Mouse (Mus musculus): ENCODE data around the gene Rpia. TPM values are rescaled to one million over a fixed set of nuclear protein-coding genes. Genes with fewer than 3 reads are reported as not detected.

Rpia gene
- polyA plus RNA-seq, 1 experiment, result 21.6 TPM

DNA sequence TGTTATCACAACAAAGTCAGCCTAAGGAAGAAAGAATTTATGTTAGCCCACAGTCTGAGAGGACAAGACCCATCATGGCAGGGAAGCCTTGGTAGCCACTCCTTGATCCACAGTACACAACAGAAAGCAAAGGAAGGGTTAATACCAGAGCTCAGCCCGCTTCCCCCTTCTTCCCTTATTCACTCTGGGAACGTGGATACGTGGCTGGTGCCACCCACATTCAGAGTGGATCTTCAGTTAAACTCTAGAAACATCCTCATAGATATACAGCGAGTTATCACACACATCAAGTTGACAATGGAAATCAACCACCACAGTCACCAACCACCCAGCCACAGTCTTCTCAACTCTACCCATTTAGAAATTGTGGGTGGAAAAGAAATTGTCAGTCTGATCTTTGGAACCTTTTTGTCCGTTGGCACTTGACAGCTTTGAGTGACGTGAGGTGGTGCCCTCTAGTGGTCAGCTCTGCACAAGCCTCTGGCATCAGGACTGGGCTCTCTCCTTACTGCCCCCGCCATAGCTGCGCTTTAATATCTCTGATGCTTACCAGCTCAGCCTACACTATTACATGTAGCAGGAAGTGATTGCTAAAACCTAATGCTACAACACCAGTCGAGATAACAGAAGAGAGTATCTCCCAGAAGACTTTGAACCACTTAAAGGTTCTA, 5.7 kb upstream of the Rpia start:
- TF ChIP-seq POLR2A (IDR thresholded peaks at IDR 0.05; ENCODE audit: borderline replicate concordance, extremely low read depth, insufficient read depth, insufficient read length, poor library complexity, severe bottlenecking), result no peak
- peak; percentile 82 for TF ChIP-seq CTCF (IDR thresholded peaks at IDR 0.05; ENCODE audit: borderline replicate concordance, extremely low read depth, insufficient read depth, insufficient read length)
- DNase-seq (ENCODE audit: low read depth), result peak; percentile 60

DNA sequence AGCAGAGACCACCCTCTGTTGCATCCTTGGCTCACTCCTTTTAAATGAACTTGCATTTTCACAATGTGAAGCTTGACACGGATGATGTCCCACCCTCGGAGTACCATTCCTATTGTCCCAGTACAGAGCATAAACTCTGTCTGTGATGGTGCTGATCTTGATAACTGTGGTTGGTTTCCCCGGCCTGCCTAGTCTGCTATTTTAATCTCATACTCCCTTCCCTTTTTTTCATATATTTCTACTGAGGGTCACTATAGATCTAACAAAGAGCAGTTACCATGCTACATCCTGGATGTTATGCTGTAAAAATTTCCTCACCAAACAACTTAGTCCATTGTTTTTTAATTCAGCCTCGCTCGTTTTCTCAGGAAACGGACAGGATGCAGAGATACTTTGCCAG, 4.9 kb upstream of the Rpia start:
- no peak for DNase-seq (ENCODE audit: low read depth)
- TF ChIP-seq POLR2A (IDR thresholded peaks at IDR 0.05; ENCODE audit: borderline replicate concordance, extremely low read depth, insufficient read depth, insufficient read length, poor library complexity, severe bottlenecking), result no peak
- no peak for TF ChIP-seq CTCF (IDR thresholded peaks at IDR 0.05; ENCODE audit: borderline replicate concordance, extremely low read depth, insufficient read depth, insufficient read length)

DNA sequence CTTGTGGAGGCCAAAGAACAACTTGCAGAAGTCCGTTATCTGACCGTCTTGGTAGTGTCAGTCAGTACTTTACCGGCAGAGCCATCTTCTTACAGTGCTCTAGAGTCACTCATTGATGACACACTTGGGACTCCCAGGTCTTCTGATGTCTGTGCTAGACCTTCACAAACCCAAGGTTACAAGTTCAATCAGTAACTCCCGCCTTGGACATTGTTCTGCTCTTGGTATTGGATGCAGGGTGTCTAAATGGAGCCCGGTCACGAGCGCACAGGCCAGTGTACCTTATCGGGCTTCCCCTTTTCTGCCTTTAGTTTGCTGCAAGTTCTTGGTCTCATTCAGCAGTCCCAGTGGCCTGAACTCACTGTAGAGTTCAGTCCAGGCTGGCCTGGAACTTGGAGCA, 612 bp upstream of the Rpia start:
- TF ChIP-seq CTCF (IDR thresholded peaks at IDR 0.05; ENCODE audit: borderline replicate concordance, extremely low read depth, insufficient read depth, insufficient read length) (no peak), POLR2A (IDR thresholded peaks at IDR 0.05; ENCODE audit: borderline replicate concordance, extremely low read depth, insufficient read depth, insufficient read length, poor library complexity, severe bottlenecking) (no peak)
- DNase-seq (ENCODE audit: low read depth), result peak; percentile 16

DNA sequence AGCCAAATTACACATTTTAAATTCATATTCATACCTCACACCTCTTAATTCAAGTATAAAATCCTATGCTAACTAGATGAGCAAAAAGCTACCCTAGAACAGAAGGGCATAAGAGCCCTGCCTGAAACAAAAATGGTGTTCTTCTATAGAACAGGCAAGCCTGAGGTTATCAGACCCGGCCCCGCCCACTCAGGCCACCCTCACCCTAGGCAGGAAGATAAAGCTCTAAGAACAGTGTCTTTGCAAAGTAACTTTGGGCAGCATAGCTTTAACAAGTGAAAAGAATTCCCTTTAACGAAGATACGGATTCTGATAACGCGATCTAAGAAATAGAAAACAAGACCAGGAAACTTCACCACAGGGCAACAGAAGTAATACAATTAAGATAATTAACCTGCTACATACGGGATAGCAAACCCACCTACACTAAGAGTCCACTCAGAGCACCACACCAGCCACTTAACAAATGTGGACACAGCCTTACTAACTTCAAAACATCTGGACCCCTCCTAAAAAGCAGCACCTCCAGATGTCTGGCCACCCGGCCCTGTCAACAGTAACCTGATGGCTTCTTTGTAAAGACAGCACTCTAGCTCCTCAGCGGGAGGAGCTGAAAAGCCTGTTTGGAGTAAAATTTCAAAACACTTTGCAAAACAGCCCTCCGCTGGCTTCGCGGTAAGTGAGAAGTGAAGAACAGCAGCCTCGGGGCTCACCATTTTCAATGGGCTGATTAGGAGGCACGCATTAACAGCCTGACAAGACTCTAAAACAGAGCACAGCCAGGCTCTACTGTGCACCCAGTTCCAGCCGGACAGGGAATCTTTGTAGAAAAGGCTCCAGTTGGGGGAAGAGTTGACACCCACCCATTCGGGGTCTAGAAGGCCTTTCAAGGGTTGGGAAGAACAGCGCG, 925 bp downstream of the Rpia start:
- DNase-seq (ENCODE audit: low read depth), result peak; percentile 71
- no peak for TF ChIP-seq POLR2A (IDR thresholded peaks at IDR 0.05; ENCODE audit: borderline replicate concordance, extremely low read depth, insufficient read depth, insufficient read length, poor library complexity, severe bottlenecking)
- TF ChIP-seq CTCF (IDR thresholded peaks at IDR 0.05; ENCODE audit: borderline replicate concordance, extremely low read depth, insufficient read depth, insufficient read length), result no peak

DNA sequence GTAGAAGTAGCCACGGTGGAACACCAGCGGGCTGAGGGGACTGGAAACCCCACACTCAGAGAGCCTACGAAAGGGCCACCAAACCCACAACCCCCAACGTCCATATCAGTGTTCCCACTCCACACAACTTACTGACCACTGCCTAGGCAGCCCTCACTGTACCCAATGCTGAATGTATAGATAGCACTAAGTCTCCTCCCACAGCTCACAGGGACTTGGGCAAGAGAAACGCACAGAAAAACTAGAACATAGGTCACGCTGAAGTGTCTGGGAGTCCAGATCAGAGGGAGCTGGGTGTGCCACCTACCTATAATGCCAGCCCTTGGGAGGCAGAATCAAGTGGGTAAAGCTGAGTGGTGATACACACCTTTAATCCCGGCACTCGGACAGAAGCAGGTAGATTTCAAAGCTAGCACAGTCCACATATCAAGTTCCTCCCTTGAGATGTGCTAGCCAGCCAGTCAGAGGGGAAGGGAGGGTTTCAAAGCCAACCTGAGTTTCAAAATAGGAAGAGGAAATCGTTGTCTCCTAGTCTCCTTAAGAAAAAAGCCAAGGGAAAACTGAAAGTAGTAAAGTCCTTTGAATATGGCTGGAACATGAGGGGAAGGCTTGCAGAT, 1.9 kb downstream of the Rpia start:
- DNase-seq (ENCODE audit: low read depth), result no peak
- no peak for TF ChIP-seq POLR2A (IDR thresholded peaks at IDR 0.05; ENCODE audit: borderline replicate concordance, extremely low read depth, insufficient read depth, insufficient read length, poor library complexity, severe bottlenecking)
- no peak for TF ChIP-seq CTCF (IDR thresholded peaks at IDR 0.05; ENCODE audit: borderline replicate concordance, extremely low read depth, insufficient read depth, insufficient read length)

DNA sequence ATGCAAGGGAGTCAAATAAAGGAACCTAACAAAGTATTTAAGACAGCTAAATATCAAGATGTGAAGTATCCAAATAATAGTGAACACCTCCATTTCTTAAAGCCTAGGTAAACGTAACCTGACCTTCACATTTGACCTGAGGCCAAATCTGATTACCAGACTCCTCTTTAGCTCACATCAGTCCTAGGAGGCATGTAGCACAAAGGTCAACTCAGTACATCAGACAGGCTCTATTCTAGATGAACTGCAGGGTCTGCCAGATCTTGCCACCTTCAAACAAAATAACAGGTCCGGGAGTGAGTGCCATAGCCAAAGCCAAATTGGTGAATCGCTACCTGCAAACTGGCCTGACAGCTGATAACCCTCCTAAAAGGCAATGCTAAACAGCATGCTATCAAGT, 2.9 kb downstream of the Rpia start:
- TF ChIP-seq CTCF (IDR thresholded peaks at IDR 0.05; ENCODE audit: borderline replicate concordance, extremely low read depth, insufficient read depth, insufficient read length) (no peak), POLR2A (IDR thresholded peaks at IDR 0.05; ENCODE audit: borderline replicate concordance, extremely low read depth, insufficient read depth, insufficient read length, poor library complexity, severe bottlenecking) (no peak)
- DNase-seq (ENCODE audit: low read depth), result no peak

DNA sequence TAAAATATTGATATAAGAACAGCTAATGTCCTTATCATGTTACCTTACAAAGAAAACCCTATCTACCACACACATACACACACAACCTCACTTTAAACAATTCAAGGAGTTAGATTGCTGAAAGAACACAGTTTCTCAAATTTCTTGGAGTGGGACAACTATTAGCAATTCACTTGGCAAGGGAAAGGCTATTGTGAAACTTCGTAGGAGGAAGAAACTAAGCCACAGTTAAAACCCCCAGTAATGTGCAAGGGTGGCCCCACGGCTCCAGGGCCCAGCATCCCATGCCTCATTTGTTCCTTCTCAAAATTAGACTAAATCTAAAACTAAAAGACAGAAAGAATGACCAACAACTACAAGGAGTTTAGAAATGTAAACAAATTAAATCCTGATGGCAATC, 4.5 kb downstream of the Rpia start:
- TF ChIP-seq POLR2A (IDR thresholded peaks at IDR 0.05; ENCODE audit: borderline replicate concordance, extremely low read depth, insufficient read depth, insufficient read length, poor library complexity, severe bottlenecking) (no peak), CTCF (IDR thresholded peaks at IDR 0.05; ENCODE audit: borderline replicate concordance, extremely low read depth, insufficient read depth, insufficient read length) (no peak)
- no peak for DNase-seq (ENCODE audit: low read depth)

DNA sequence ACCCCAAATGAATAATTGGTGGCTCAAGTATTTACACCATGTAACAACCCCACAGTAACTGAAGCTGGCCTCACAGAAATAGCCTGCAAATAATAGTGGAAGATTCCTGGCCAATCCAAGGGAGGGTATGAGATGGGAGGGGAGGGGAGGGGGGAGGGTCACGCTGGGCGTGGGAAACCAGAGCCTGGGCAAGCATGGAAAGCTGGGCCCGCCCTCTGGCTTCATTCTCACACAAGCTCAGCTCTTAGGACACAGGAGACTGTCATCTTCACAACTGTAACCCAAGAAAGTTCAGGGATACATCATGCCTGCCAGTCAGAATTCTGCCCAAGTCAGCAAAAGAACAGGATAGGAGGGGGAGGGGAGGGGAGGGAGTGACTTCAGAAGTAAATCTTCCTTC, 6.2 kb downstream of the Rpia start:
- TF ChIP-seq CTCF (IDR thresholded peaks at IDR 0.05; ENCODE audit: borderline replicate concordance, extremely low read depth, insufficient read depth, insufficient read length), result no peak
- TF ChIP-seq POLR2A (IDR thresholded peaks at IDR 0.05; ENCODE audit: borderline replicate concordance, extremely low read depth, insufficient read depth, insufficient read length, poor library complexity, severe bottlenecking), result no peak
- DNase-seq (ENCODE audit: low read depth), result peak; percentile 32

DNA sequence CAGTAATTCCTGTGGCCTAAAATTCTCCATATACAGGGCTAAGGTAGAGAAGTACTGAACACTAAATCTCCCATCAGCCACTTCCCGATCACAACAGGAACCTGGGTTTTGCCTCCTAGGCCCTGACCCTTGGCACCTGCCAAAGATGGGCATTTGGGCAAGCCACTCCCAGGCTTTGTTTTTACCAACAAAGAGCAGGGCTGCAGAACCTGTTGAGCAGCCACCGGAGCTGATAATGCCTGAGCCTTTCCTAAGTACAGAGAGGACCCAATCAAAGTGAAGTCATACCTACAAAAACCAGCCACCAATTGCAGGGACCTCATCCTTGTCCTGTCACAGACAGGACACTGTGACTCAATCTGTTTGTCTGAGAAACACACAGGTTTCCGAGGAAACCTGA, 7.2 kb downstream of the Rpia start:
- DNase-seq (ENCODE audit: low read depth), result no peak
- no peak for TF ChIP-seq POLR2A (IDR thresholded peaks at IDR 0.05; ENCODE audit: borderline replicate concordance, extremely low read depth, insufficient read depth, insufficient read length, poor library complexity, severe bottlenecking)
- no peak for TF ChIP-seq CTCF (IDR thresholded peaks at IDR 0.05; ENCODE audit: borderline replicate concordance, extremely low read depth, insufficient read depth, insufficient read length)

DNA sequence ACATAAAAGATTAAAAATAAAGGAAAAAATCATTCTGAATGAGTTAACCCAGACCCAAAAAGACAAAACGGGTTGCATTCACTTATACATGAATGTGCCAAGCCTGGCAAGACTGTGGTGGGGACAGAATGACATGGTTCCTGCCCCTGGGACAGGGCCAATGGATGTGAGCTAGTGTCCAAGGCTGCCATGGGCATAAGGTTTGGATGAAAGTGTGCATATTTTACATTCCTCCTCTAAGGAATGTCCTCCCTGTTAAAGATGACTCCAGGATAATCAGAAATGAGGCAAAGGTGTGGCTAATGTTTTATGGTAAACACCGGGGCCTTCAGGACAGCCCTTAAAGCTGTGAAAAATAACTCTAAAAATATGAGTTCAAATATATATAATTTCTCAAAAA, 10.7 kb downstream of the Rpia start:
- TF ChIP-seq POLR2A (IDR thresholded peaks at IDR 0.05; ENCODE audit: borderline replicate concordance, extremely low read depth, insufficient read depth, insufficient read length, poor library complexity, severe bottlenecking) (no peak), CTCF (IDR thresholded peaks at IDR 0.05; ENCODE audit: borderline replicate concordance, extremely low read depth, insufficient read depth, insufficient read length) (no peak)
- no peak for DNase-seq (ENCODE audit: low read depth)

DNA sequence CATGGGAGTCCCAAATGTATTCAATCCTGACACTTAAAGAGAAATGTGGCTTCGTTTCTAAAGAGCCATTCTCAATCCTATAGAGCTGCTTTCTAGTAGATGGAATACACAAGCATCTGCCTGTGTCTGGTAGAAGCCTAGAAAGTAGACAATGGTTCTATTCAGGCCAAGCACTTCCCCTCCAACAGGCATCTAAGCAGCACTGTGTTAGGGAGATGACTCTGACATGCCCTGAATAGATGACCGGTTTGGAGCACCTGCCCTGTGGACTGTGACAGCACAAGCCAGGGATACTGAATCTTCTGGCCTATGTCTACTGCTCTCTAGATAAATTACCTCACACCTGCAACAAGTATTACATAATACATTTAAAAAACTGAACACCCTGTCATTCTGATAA, 17.7 kb downstream of the Rpia start:
- peak; percentile 24 for DNase-seq (ENCODE audit: low read depth)

More for the DNA sequence above, 17.7 kb downstream of the Rpia start:
- TF ChIP-seq CTCF (IDR thresholded peaks at IDR 0.05; ENCODE audit: borderline replicate concordance, extremely low read depth, insufficient read depth, insufficient read length) (no peak), POLR2A (IDR thresholded peaks at IDR 0.05; ENCODE audit: borderline replicate concordance, extremely low read depth, insufficient read depth, insufficient read length, poor library complexity, severe bottlenecking) (no peak)

All from brain, embryonic 14.5 days (tissue).